Mouse (Mus musculus) lung, embryonic 15.5 days (tissue): ENCODE measurements around the gene Insyn1. TPM values are rescaled to one million over a fixed set of nuclear protein-coding genes. Genes with fewer than 3 reads are reported as not detected.

ENCODE experiments used
- ATAC-seq: fragments of 200-750 bp; cut with Nextera tagmentation; 2 replicates; pipeline ENCODE4 v1.8.0; 2017; ENCODE audit warnings: moderate number of reproducible peaks, borderline replicate concordance; ENCODE audit not compliant: low FRiP score, low TSS enrichment; ENCODE audit errors: extremely low read depth
- H3K27ac ChIP-seq: fragments of 300-500 bp; sonication (generic); 2 replicates; pipeline ENCODE4 v1.5.1; 2015; ENCODE audit warnings: moderate library complexity, mild to moderate bottlenecking, inconsistent platforms
- H3K27me3 ChIP-seq: fragments of 300-500 bp; sonication (generic); 2 replicates; pipeline ENCODE4 v1.6.1; 2015; ENCODE audit warnings: inconsistent platforms
- H3K36me3 ChIP-seq: fragments of 300-500 bp; sonication (generic); 2 replicates; pipeline ENCODE4 v1.6.1; 2015; ENCODE audit warnings: inconsistent platforms
- H3K4me1 ChIP-seq: fragments of 300-500 bp; sonication (generic); 2 replicates; pipeline ENCODE4 v1.6.1; 2015; ENCODE audit warnings: inconsistent platforms
- H3K4me2 ChIP-seq: fragments of 300-500 bp; sonication (generic); 2 replicates; pipeline ENCODE4 v1.6.1; 2015; ENCODE audit warnings: inconsistent platforms, mild to moderate bottlenecking, moderate library complexity
- H3K4me3 ChIP-seq: fragments of 300-500 bp; sonication (generic); 2 replicates; pipeline ENCODE4 v1.5.1; 2015; ENCODE audit warnings: mild to moderate bottlenecking, inconsistent platforms
- H3K9ac ChIP-seq: fragments of 300-500 bp; sonication (generic); 2 replicates; pipeline ENCODE4 v1.6.1; 2015; ENCODE audit warnings: inconsistent platforms
- H3K9me3 ChIP-seq: fragments of 300-500 bp; sonication (generic); 2 replicates; pipeline ENCODE4 v1.6.1; 2016; ENCODE audit warnings: inconsistent platforms
- WGBS: fragments of 180-500 bp; shearing (Covaris S2); methylation state at CpG from one replicate; pipeline ENCODE4 v1.1.7; 2015; 5-methylcytosine and 5-hydroxymethylcytosine counted together
- polyA plus RNA-seq: library from polyadenylated mRNA; unstranded; fragments of >200 nt; fragmentation: Nextera tagmentation; extraction: Ambion mirVana; gene quantifications from 2 replicates; pipeline ENCODE4 v1.2.1, GENCODE M21; 2015

Gene Insyn1
- polyA plus RNA-seq, 1 experiment from 2014 or later: 1.1 TPM

DNA sequence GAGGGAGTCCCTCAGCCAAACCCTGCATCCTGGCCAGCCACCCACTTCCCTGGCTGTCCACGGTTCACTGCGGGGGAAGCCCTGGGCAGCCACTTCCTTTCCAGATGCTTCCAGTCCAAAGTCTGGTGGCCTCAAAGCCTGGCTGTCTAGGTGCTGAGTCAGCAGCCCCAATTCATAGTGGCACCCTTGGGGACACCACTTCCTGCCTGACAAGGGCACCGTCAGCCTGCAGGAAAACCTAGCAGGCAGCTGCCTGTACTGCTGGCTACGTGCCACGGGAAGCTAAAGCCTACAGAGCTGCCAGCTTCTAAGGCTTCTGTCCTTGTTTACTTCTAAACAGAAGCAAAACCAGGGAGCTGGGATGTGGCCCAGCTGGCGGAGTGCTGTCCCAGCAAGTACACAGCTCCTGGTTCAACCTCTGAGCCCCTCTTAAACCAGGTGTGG lies 53.5 kb downstream of the Insyn1 start:
- ATAC-seq: peak; percentile 82
- Histone ChIP-seq H3K36me3 (peaks cover 16% of the 10 kb centered on the region; the same call in 1 of the 2 replicates), H3K4me1 (peaks cover 19% of the 10 kb centered on the region), H3K9ac (no peak overlapping the region), H3K9me3 (no peaks in the 10 kb centered on the region), H3K27me3 (no peaks in the 10 kb centered on the region), H3K4me2 (no peak overlapping the region; the same call in 1 of the 2 replicates), H3K4me3 (no peak overlapping the region), H3K27ac (peak overlapping the region; percentile 52)
- WGBS: 23% methylated on average over 6 of the region's 6 CpGs

DNA sequence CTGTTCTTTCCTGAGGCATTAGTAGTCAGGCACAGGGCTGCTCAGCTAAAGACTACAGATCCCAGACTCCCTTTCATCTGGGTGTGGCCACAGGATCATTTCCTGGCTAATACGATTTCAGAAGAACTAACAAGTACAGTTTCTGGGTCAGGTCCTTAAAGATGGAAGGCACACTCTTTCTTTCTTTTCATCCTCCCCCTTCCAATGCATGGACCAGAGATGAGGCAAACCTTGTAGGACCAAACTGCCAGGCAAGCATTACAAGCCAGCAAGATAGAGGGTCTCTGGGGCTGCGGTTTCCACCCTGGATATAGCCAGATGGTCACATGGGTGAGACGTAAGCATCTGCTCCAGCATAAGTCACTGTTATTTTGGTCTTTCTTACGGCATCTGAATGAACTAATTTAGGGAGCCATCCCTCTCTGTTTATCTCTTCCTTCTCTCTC lies 56.5 kb downstream of the Insyn1 start:
- H3K9me3 ChIP-seq: no peaks in the 10 kb centered on the region
- H3K27me3 ChIP-seq: no peaks in the 10 kb centered on the region
- ATAC-seq: no peak
- H3K36me3 ChIP-seq: no peaks in the 10 kb centered on the region
- WGBS: 53% methylated on average over 4 of the region's 4 CpGs
- no peak overlapping the region for H3K4me2 ChIP-seq
- no peak overlapping the region for H3K9ac ChIP-seq
- H3K4me1 ChIP-seq: peaks cover 19% of the 10 kb centered on the region
- H3K4me3 ChIP-seq: no peak overlapping the region
- no peak overlapping the region for H3K27ac ChIP-seq

DNA sequence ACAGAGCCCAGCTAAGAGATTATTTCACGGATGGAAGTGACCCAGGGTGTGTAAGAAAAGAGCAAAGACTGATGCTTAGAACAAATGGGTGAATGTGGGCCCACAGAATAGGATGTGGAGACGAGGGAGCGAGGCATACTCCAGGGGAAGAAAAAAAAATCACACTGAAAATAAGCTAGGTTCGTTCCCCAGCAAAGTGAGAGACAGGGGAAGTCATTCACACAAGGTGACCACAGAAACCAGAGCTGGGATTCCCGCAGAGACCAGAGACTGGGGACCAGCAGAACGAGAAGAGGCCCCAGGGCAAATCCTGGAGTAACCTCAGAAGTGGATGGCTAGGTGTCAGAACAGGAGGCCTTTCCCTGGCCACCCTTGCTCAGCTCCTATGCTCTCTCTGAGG lies 57.0 kb downstream of the Insyn1 start:
- WGBS: 73% methylated on average over 6 of the region's 6 CpGs
- peaks cover 19% of the 10 kb centered on the region for H3K4me1 ChIP-seq
- H3K27ac ChIP-seq: no peak overlapping the region

DNA sequence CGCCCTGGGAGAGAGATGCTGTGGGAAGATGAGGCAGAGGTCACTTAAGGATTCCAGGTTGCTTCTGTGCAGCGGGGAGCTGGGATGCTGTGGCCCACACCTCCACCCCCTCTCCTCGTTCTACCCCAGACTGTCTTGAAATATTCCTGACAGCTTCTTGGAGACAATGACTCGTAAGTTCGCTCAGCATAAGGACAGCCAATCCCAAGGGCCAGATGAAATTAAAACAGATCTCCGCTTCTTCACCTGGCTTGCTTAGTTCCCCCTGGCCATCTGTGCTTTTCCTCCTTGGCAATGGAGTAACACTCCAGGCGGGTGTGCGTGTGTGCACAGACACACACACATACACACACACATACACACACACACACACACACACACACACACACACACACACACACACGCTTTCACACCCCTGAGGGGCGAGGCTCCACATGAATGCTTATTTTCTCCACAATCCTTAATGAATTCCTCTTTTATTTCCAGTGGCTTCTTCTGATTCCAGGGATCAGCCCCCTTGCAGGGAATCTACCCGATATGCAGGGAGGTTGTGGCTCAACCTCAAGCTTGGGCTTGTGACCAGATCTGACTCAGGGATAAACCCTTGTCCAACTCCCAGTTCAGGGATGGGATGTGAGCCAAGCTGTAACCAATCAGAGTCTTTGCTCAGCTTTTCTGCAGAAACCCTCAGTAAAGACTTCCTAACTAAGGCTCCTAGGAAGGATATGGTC lies 58.4 kb downstream of the Insyn1 start:
- no peak for ATAC-seq
- Histone ChIP-seq H3K9me3 (no peaks in the 10 kb centered on the region), H3K27me3 (no peaks in the 10 kb centered on the region), H3K9ac (no peak overlapping the region), H3K4me3 (no peak overlapping the region), H3K4me1 (peaks cover 10% of the 10 kb centered on the region), H3K4me2 (no peak overlapping the region), H3K36me3 (no peaks in the 10 kb centered on the region), H3K27ac (no peak overlapping the region)
- 76% methylated on average over 11 of the region's 11 CpGs for WGBS

More for the DNA sequence above, 57.0 kb downstream of the Insyn1 start:
- Histone ChIP-seq H3K9me3 (no peaks in the 10 kb centered on the region), H3K4me3 (no peak overlapping the region), H3K27me3 (no peaks in the 10 kb centered on the region), H3K36me3 (no peaks in the 10 kb centered on the region), H3K4me2 (no peak overlapping the region), H3K9ac (no peak overlapping the region)
- ATAC-seq: no peak

DNA sequence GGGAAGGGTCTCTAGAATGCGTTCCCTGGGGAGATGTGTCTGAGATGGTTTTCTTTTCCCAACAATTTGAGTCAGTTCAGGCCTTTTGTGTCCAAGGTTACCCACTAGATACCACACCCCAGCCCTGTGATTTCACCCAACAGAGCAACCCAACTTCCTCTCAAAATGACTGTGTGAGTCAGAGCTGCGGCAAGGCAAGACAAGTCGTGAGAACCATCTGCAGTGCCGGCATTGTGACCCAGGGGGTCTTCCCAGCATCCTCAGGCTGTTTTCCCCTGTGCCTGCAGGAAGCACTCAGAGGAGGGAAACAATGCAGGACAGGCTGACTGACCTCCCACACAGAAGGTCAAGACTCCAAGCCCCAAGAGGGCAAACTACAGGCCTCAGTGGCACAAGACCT lies 60.5 kb downstream of the Insyn1 start:
- H3K9ac ChIP-seq: no peak overlapping the region
- H3K27ac ChIP-seq: no peak overlapping the region
- no peaks in the 10 kb centered on the region for H3K9me3 ChIP-seq
- ATAC-seq: no peak
- H3K36me3 ChIP-seq: no peaks in the 10 kb centered on the region
- H3K4me3 ChIP-seq: no peak overlapping the region
- H3K4me1 ChIP-seq: peaks cover 12% of the 10 kb centered on the region; the same call in 1 of the 2 replicates
- no peaks in the 10 kb centered on the region for H3K27me3 ChIP-seq
- 64% methylated on average over 4 of the region's 4 CpGs for WGBS
- no peak overlapping the region for H3K4me2 ChIP-seq

Other genes starting within 250 kb of the Insyn1 start
- gene Pml, start 238.8 kb upstream of the Insyn1 start, polyA plus RNA-seq: 19.6 and 20.2 TPM in 2 replicates
- 30.1 and 30.3 TPM in 2 replicates for gene Stoml1, start 235.4 kb upstream of the Insyn1 start, polyA plus RNA-seq
- 48.4 and 49.4 TPM in 2 replicates for gene Loxl1, start 175.4 kb upstream of the Insyn1 start, polyA plus RNA-seq
- not detected in 2 replicates for gene Tbc1d21, start 118.1 kb upstream of the Insyn1 start, polyA plus RNA-seq
- 40.0 TPM in 2 replicates for gene Cd276, start 66.8 kb downstream of the Insyn1 start, polyA plus RNA-seq
- 126 and 134 TPM in 2 replicates for gene Nptn, start 93.6 kb downstream of the Insyn1 start, polyA plus RNA-seq